Mouse (Mus musculus) macrophage (primary cell): ENCODE results near the gene Akap5. TPM values are rescaled to one million over a fixed set of nuclear protein-coding genes. Genes with fewer than 3 reads are reported as not detected.

Source experiments
- H3K27ac ChIP-seq: fragments of 350-480 bp; formaldehyde crosslinking; 2 replicates; pipeline ENCODE4 v1.9.0; 2021
- H3K36me3 ChIP-seq: fragments of 350-480 bp; formaldehyde crosslinking; 2 replicates; pipeline ENCODE4 v1.9.0; 2021; ENCODE audit errors: inconsistent target
- H3K4me3 ChIP-seq: fragments of 350-480 bp; formaldehyde crosslinking; 2 replicates; pipeline ENCODE4 v1.9.0; 2021; ENCODE audit errors: inconsistent target
- H3K79me2 ChIP-seq: fragments of 350-480 bp; formaldehyde crosslinking; 2 replicates; pipeline ENCODE4 v1.9.0; 2021; ENCODE audit errors: inconsistent target
- WGBS: methylation state at CpG from one replicate; pipeline ENCODE4 v1.1.7; 2026; ENCODE audit warnings: inconsistent platforms; ENCODE audit not compliant: missing documents; 5-methylcytosine and 5-hydroxymethylcytosine counted together
- polyA plus RNA-seq: library from polyadenylated mRNA; stranded (reverse); fragments of 250-400 nt; gene quantifications from 3 replicates; pipeline ENCODE4 v1.2.4, GENCODE M21; 2018; ENCODE audit warnings: inconsistent platforms
- total RNA-seq, 78 experiments: library from RNA; depleted of rRNA; stranded (reverse); fragments of 250-400 nt; gene quantifications; 1 replicate in 9 of 78; 2 replicates in 24 of 78; 3 replicates in 43 of 78; 4 replicates in 2 of 78; pipeline ENCODE4 v1.2.4; 2018; ENCODE audit warnings: inconsistent platforms in 56 of 78

The Akap5 gene
- 1 to 10 TPM in 5 of 26 experiments, under 1 TPM in 14, not detected in 7; 0.17 to 1.8 (median 0.65) TPM for total RNA-seq (2018; cell fraction: chromatin; rRNA removed)
- under 1 TPM in 4 of 26 experiments, not detected in 22; under 0.01 to 0.03 (median 0.03) TPM for total RNA-seq (2018; cell fraction: cytosol; rRNA removed)
- total RNA-seq (2018; cell fraction: nucleus; rRNA removed), result 1 to 10 TPM in 1 of 26 experiments, under 1 TPM in 15, not detected in 10; 0.06 to 1.7 (median 0.21) TPM
- 0.01 TPM in 1 of 3 replicates, not detected in the others for polyA plus RNA-seq

DNA sequence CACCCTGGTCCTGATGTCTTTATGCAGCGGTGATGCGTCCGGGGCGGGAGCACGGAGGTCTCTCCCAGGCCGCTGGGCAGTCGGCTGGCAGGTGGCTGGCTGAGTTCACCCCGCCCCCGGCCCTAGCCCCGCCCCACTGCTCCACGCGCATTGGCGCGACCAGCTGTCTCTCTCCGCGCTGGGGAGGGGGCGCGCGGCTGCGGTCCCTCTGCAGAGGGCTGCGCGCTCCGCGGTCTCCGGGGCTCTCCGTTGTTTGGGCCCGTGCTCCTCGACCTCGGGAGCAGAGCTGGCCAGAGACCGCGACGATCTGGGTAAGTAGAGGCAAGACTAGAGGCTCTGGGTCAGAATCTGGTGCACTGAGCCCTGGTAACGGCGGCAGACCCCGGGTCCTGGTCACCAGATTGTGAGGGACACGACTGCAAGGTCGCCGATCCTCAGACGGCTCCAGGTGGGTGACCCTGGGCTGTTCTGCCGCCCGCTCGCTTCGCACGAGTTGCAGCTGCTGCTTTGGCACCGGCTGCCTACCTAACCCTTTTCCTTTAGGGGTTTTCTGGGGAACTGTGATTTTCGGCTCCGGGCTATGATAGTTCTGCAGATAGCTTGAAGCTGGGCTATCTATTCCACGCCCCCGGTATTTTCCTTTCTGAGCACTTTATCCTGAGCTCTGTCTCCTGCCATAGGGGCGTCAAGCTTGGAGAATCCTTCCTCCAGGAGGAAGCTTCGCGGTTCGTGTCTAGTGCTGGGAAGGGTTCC, at the start of gene Akap5:
Gene Akap5 (plus strand): TSS at position 213 of the 753 bp plus-strand sequence.
- WGBS, result 15% methylated on average over 50 of the region's 53 CpGs
- no peaks in the 10 kb centered on the region for H3K36me3 ChIP-seq

DNA sequence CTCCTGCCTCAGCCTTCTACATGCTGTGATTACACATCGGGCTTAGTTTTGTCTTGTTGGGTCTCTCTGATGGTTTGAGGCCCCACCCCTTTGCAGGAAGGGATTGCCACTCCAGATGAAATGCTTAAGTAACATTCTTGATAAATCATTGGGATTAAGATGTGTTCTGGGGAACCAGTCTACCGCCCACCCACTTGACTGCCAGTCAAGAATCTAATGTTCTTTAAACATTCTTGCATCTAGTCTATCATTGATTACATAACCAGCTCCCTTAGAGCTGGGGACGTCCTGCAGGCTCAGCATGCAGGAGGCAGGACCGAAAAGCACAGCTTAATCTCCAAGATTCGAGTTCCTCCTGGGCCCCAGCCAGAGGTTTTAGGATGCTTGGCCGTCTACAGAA, 46.5 kb upstream of the Akap5 start:
- Histone ChIP-seq H3K27ac (no peak overlapping the region), H3K79me2 (no peaks in the 10 kb centered on the region), H3K36me3 (no peaks in the 10 kb centered on the region; the same call in 1 of the 2 replicates), H3K4me3 (no peak overlapping the region)
- WGBS, result 96% methylated on average over 6 of the region's 6 CpGs

More for the DNA sequence above, at the start of gene Akap5:
- H3K27ac ChIP-seq, result no peak within 1 kb of the TSS
- no peaks in the 10 kb centered on the region for H3K79me2 ChIP-seq
- no peak within 1 kb of the TSS for H3K4me3 ChIP-seq

DNA sequence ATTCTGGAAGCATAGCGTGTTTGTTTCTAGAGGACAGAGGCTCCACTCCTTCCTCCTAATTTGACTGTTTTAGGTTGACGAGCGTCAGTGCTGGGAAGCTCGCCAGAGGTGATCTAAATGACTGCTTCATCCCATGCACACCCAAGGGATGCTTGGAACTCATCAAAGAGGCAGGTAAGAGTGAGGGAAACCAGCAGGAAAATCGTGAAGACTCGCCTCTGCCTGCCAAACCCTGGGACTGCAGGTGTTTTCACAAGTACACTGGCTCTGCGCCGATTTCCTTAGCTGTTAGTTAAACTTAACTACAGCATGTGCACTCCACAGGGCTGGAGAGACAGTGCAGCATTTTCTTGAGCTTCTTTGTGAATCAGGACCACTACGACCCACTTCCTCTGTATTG, 44.1 kb upstream of the Akap5 start:
- 95% methylated on average over 9 of the region's 9 CpGs for WGBS
- Histone ChIP-seq H3K4me3 (no peak overlapping the region), H3K27ac (no peak overlapping the region), H3K36me3 (no peaks in the 10 kb centered on the region; the same call in 1 of the 2 replicates), H3K79me2 (no peaks in the 10 kb centered on the region)

DNA sequence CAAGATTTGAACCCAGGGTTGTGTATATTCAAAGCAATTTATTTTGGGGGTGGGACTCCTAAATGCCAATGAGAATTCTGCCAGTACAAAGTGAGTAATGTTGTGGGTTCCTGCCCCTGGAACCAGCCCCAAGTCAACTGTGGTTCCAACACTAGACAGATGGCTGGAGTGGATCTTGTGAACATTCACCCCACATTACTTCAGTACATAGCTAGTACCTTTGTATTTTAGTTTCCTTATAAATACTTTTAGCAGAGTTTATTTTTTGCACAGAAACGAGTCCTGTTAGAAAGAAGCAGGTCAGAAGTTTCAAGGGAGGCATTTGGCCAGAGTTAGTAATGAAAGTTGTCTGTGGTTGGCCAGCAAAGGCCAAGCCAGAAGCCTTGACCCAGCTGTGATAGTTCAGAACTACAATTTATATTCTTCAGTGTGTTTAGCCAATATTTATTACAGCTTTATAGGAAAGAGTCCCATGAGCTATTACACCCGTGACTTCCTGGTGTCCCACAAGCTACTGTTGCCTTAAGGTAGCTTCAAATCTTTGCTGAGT, 43.5 kb upstream of the Akap5 start:
- WGBS, result 88% methylated on average over 2 of the region's 2 CpGs
- no peak overlapping the region for H3K4me3 ChIP-seq
- H3K36me3 ChIP-seq, result no peaks in the 10 kb centered on the region; the same call in 1 of the 2 replicates
- H3K79me2 ChIP-seq, result no peaks in the 10 kb centered on the region
- H3K27ac ChIP-seq, result no peak overlapping the region

DNA sequence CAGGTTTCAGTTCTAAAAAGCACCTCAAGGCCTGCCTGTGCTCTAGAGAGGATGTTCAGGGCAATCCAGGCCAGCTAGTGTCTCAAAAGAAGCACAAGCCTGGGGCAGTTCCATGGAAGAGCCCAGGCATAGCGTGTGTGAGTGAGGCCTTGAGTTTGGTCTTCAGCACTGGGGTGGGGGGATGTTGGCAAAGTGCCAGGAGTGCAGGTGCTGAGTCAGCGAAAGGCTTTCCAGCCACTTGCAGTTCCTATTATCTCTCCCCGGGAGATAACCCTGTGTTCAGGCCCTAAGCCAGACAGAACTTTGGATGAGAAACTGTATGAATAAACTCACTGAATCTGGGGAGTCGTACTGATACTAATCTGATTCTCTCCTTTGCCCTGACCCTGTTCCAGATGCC, 42.6 kb upstream of the Akap5 start:
- 86% methylated on average over 4 of the region's 4 CpGs for WGBS
- no peaks in the 10 kb centered on the region for H3K79me2 ChIP-seq
- H3K4me3 ChIP-seq, result no peak overlapping the region
- H3K27ac ChIP-seq, result no peak overlapping the region
- no peaks in the 10 kb centered on the region; the same call in 1 of the 2 replicates for H3K36me3 ChIP-seq

DNA sequence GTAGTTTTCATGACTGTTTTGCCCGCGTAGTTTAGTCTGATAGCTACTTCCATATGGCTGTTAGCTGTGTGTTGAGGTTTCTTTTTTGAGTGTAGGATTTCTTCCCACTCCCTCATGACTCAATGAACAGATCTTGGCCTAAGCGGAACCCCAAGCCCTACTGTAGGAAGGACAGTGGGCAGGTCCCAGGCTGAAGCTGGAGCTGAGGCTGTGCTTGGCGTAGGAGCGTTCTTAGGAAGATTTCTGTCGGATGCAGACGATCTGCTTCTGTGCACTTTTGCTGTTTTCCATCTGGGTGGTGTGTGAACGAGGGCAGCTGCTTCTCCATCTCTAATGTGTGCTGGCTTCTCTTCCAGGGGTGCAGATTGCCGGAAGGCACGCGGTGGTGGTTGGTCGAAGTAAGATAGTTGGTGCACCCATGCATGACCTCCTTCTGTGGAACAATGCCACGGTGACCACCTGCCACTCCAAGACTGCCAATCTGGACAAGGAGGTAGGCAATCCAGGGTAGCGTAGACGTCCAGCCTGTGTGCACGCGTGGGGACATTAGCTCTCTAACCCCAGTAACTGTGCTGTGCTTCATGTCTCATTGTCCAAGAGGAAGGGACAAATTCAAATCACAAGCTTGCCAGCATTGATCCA, 42.0 kb upstream of the Akap5 start:
- Histone ChIP-seq H3K4me3 (no peak overlapping the region), H3K27ac (no peak overlapping the region), H3K79me2 (no peaks in the 10 kb centered on the region), H3K36me3 (no peaks in the 10 kb centered on the region; the same call in 1 of the 2 replicates)
- WGBS, result 98% methylated on average over 17 of the region's 17 CpGs

DNA sequence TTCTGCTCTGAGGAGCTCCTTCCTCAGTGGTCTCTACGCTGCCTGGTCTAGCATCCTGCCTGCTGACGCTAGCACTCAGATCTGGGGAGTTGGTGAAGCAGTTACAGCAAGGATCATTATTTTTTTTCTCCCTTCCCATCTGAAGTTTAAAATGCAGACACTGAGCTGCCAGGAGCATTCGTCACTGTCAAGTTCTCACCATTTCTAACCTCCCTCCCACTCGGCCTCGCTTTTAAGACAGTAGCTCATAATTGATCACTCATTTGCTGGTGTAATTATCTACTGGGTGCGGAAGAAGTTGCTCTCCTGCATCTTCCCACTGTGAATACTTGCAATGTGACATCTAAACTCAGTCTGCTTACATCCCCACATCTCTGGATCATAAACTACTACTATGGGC, 39.3 kb upstream of the Akap5 start:
- H3K79me2 ChIP-seq, result no peaks in the 10 kb centered on the region
- H3K4me3 ChIP-seq, result no peak overlapping the region
- 97% methylated on average over 6 of the region's 6 CpGs for WGBS
- H3K27ac ChIP-seq, result no peak overlapping the region
- H3K36me3 ChIP-seq, result no peaks in the 10 kb centered on the region

DNA sequence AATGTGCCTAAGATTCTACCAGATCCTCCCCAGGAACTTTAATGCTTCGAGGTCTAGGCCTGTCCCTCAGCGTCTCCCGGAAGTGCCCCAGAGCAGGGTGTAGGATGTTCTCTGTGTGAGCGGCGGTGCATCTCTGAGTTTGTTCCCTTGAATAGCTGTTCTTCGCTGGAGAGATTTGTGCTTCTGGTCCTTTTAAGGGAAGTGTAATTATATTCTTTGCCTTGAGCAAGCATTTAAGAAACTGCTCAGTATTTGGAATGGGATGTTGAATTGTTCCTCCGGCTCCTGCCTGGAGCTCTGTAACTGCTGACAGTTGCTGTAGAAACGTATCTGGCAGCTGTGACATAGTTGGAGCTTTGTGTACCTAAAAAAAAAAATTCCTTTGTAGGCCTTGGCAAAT, 36.7 kb upstream of the Akap5 start:
- Histone ChIP-seq H3K79me2 (no peaks in the 10 kb centered on the region), H3K4me3 (no peak overlapping the region), H3K36me3 (no peaks in the 10 kb centered on the region), H3K27ac (no peak overlapping the region)
- WGBS, result 97% methylated on average over 8 of the region's 8 CpGs

DNA sequence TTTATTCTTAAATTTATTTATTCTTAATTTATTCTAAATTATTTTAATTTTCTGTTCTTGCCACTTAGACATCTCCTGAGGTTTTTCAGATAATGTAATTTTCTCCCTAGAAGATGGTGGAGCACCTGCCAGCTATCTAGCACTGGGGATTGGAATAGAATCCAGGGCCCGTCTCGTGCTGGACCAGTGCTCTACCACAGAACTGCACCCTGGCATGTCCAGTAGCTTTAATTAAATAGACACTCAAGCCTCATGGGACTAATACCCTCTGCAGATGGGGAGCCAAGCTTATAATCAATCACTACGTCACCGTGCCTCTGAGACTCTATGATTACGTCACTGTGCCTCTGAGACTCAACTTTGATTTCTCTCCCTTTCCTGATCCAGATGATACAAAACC, 36.2 kb upstream of the Akap5 start:
- 92% methylated on average over 5 of the region's 5 CpGs for WGBS
- Histone ChIP-seq H3K36me3 (no peaks in the 10 kb centered on the region), H3K27ac (no peak overlapping the region), H3K4me3 (no peak overlapping the region), H3K79me2 (no peaks in the 10 kb centered on the region)

DNA sequence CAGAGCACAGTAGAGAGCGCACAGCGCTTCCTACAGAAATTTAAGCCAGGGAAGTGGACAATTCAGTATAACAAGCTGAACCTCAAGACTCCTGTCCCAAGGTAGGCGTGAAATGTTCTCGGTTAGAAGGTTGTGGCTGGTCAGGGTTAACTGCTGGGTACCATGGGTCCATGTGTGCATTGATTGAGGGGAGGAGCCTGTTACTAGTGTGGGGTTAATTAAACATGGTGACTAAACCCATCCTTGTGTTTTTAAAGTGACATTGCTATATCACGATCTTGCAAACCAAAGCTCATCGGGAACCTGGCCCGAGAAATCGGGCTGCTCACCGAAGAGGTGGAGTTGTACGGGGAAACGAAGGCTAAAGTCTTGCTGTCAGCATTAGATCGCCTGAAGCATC, 35.3 kb upstream of the Akap5 start:
- Histone ChIP-seq H3K79me2 (no peaks in the 10 kb centered on the region), H3K4me3 (no peak overlapping the region), H3K36me3 (no peaks in the 10 kb centered on the region), H3K27ac (no peak overlapping the region)
- 95% methylated on average over 10 of the region's 12 CpGs for WGBS

DNA sequence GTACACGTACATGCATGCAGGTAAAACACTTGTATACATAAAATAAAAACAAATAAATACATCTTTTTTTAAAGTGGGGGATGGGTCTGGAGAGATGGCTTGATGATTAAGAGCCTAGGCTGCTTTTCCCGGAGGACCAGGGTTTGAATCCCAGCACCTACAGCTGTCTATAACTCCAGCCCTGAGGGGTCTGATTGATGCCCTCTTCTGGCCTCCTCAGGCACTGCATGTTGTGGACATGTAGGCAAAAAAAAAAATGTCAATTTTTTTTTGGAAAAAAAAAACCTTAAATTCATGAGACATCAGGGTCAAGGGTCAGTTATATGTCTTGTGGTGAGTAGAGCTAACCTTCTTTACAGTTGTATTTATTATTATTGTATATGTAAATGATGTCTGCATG, 34.4 kb upstream of the Akap5 start:
- no peaks in the 10 kb centered on the region for H3K36me3 ChIP-seq
- no peak overlapping the region for H3K27ac ChIP-seq
- no peaks in the 10 kb centered on the region for H3K79me2 ChIP-seq
- no peak overlapping the region for H3K4me3 ChIP-seq
- 90% methylated on average over 2 of the region's 2 CpGs for WGBS

DNA sequence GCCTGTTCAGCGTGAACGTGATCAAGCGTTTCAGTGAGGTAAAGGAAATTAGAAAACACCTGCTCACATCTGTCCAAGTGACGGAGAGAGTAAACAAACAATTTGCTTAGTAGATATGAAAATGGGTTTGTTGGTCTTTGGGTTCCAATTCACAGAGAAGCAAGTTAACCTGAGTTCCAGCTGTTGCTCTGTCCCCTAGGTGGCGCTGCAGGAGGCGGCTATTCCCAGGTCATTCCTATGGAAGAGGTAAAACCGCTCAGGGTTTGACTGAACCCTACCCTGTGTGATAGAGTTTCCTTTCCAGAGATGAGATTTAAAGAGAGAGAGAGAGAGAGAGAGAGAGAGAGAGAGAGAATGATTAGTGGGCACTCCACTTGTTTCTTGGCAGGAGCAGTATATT, 31.5 kb upstream of the Akap5 start:
- Histone ChIP-seq H3K79me2 (no peaks in the 10 kb centered on the region), H3K36me3 (no peaks in the 10 kb centered on the region), H3K4me3 (no peak overlapping the region), H3K27ac (no peak overlapping the region)
- 68% methylated on average over 7 of the region's 7 CpGs for WGBS

DNA sequence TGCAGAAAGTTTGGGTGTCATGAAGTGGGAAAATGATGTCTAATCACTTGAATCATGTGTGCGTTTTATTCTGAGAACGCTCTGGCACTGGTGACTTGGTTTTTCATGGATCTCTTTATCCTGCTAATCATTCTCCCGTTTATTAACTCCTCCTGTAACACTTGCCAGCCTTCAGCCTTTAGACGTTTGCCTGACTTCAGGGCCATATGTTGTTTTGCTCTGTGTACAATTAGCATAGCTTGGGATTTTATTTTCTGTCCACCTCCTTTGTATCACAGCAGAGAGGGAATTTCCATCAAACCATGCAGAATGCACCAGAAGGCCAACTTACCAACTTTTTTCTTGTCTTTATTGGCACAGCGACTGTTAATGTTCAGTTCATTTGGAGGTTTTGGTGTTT, 26.9 kb upstream of the Akap5 start:
- Histone ChIP-seq H3K4me3 (no peak overlapping the region), H3K79me2 (no peaks in the 10 kb centered on the region), H3K36me3 (no peaks in the 10 kb centered on the region), H3K27ac (no peak overlapping the region)
- 97% methylated on average over 5 of the region's 5 CpGs for WGBS

DNA sequence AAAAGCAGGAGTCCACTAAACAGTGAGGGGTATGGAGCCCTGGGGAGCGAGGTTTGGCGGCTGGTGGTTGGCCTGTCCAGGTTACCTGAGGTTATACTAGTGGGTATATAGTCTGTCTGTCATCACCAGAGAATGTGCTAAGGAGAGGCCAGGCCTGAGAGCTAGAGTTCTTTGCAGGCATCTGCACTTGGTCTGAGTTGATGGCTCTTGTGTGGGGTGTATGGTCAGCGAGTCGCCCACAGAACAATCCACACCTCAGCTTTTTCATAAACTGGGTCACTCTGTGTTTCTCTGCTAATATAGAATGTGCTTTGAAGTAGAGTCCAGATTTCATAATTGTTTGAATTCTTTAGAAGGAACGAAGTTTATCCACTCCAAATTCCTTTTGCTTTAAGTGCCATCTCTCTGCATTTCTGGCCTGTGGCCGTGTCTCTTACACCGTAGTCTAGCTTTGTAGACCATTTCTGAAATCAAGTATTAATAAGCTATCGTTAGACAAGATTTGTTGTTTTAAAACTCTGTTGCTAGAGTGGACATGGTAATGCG, 25.3 kb upstream of the Akap5 start:
- 95% methylated on average over 9 of the region's 9 CpGs for WGBS
- Histone ChIP-seq H3K36me3 (no peaks in the 10 kb centered on the region; the same call in 1 of the 2 replicates), H3K79me2 (no peaks in the 10 kb centered on the region), H3K27ac (no peak overlapping the region), H3K4me3 (no peak overlapping the region)
